Mouse (Mus musculus) MEL (cell line): Measurements from ENCODE around the gene Fndc3a.

Experiments used
- BHLHE40 ChIP-seq: IDR thresholded peaks from 2 replicates; pipeline ENCODE4 v1.6.1; 2012; ENCODE audit warnings: low read depth, mild to moderate bottlenecking, inconsistent platforms, low read length, improper control_type of control experiment, borderline replicate concordance
- CTCF ChIP-seq, 3 experiments: IDR thresholded peaks in 2 of 3; conservative IDR thresholded peaks in 1 of 3; 2 replicates each; pipeline ENCODE4 v1.5.1; 2011 to 2012; ENCODE audit warnings: low read length in 3 of 3, low read depth in 2 of 3, mild to moderate bottlenecking in 2 of 3, improper control_type of control experiment in 1 of 3, inconsistent platforms in 1 of 3, mixed read lengths in 1 of 3, moderate library complexity in 1 of 3; ENCODE audit not compliant: control insufficient read depth in 1 of 3, insufficient read depth in 1 of 3, poor library complexity in 1 of 3, severe bottlenecking in 1 of 3
- ELF1 ChIP-seq: IDR thresholded peaks from 2 replicates; pipeline ENCODE4 v1.6.1; 2014; ENCODE audit warnings: low read depth, mild to moderate bottlenecking, inconsistent platforms, low read length, improper control_type of control experiment, moderate library complexity
- JUND ChIP-seq: IDR thresholded peaks from 2 replicates; pipeline ENCODE4 v1.6.1; 2011; ENCODE audit warnings: low read depth, mild to moderate bottlenecking, improper control_type of control experiment, low read length
- MAX ChIP-seq: IDR thresholded peaks from 2 replicates; pipeline ENCODE4 v1.6.1; 2011; ENCODE audit warnings: low read length, improper control_type of control experiment
- MAZ ChIP-seq: IDR thresholded peaks from 2 replicates; pipeline ENCODE4 v1.6.1; 2012; ENCODE audit warnings: low read depth, mild to moderate bottlenecking, inconsistent platforms, low read length, improper control_type of control experiment
- NELFE ChIP-seq: IDR thresholded peaks from 2 replicates; pipeline ENCODE4 v1.6.1; 2011; ENCODE audit warnings: low read depth, low read length, improper control_type of control experiment
- NRF1 ChIP-seq: IDR thresholded peaks from 2 replicates; pipeline ENCODE4 v1.6.1; 2014; ENCODE audit warnings: low read depth, mild to moderate bottlenecking, inconsistent platforms, low read length, improper control_type of control experiment, moderate library complexity; ENCODE audit not compliant: poor library complexity, insufficient read depth, severe bottlenecking
- POLR2A ChIP-seq, 2 experiments: IDR thresholded peaks; 2 replicates each; pipeline ENCODE4 v1.6.1; 2011 to 2012; ENCODE audit warnings: low read length in 2 of 2, mild to moderate bottlenecking in 2 of 2, control low read depth in 1 of 2, improper control_type of control experiment in 1 of 2, low read depth in 1 of 2, moderate library complexity in 1 of 2; ENCODE audit not compliant: control insufficient read depth in 1 of 2, insufficient read depth in 1 of 2, poor library complexity in 1 of 2
- TAL1 ChIP-seq: IDR thresholded peaks from 2 replicates; pipeline ENCODE4 v1.6.1; 2012; ENCODE audit warnings: mild to moderate bottlenecking, inconsistent platforms, low read length, moderate library complexity, mixed read lengths
- TCF12 ChIP-seq: IDR thresholded peaks from 2 replicates; pipeline ENCODE4 v1.6.1; 2014; ENCODE audit warnings: low read depth, mild to moderate bottlenecking, inconsistent platforms, low read length, improper control_type of control experiment, moderate library complexity
- USF2 ChIP-seq, 2 experiments: IDR thresholded peaks; 2 replicates each; pipeline ENCODE4 v1.6.1; 2011 to 2012; ENCODE audit warnings: improper control_type of control experiment in 2 of 2, low read length in 2 of 2, borderline replicate concordance in 1 of 2, inconsistent platforms in 1 of 2, low read depth in 1 of 2, mild to moderate bottlenecking in 1 of 2; ENCODE audit not compliant: insufficient read depth in 1 of 2
- ZC3H11A ChIP-seq: IDR thresholded peaks from 2 replicates; pipeline ENCODE4 v1.6.1; 2012; ENCODE audit warnings: low read depth, mild to moderate bottlenecking, inconsistent platforms, low read length, improper control_type of control experiment
- ZNF384 ChIP-seq: IDR thresholded peaks from 2 replicates; pipeline ENCODE4 v1.6.1; 2012; ENCODE audit warnings: low read depth, mild to moderate bottlenecking, inconsistent platforms, low read length, improper control_type of control experiment

DNA sequence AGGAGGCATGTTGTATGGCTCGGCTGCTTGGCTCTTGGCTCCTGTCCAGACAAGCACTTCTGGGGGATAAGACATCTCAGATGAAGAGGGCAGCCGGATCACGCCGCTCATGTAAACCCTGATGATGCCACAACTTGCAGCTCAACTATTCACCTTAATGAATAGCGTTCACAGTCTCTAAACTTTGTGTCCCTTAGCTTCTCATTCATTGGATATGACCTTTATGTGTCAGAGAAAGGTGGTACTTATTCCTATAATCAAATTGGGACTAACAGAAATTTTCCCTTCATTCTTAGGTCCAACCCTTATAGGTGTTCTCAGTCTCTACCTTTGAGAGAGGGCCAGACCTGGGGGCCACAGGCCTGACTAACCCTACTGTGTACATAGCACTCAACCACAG, 218.1 kb downstream of the Fndc3a start, which contains the start of gene Gm9195:
- TF ChIP-seq POLR2A (IDR thresholded peaks at IDR 0.05; ENCODE audit: control insufficient read depth in 1 of 2, insufficient read depth in 1 of 2, low read depth in 1 of 2, low read length in 2 of 2, poor library complexity in 1 of 2) (no peak), ZNF384 (no peak), USF2 (IDR thresholded peaks at IDR 0.05; ENCODE audit: borderline replicate concordance in 1 of 2, insufficient read depth in 1 of 2, low read depth in 1 of 2, low read length in 2 of 2) (no peak), TAL1 (no peak), CTCF (IDR thresholded peaks at IDR 0.05 in 2 of 3, conservative IDR thresholded peaks at IDR 0.05 in 1 of 3; ENCODE audit: control insufficient read depth in 1 of 3, insufficient read depth in 1 of 3, low read depth in 2 of 3, low read length in 3 of 3, poor library complexity in 1 of 3, severe bottlenecking in 1 of 3) (no peak), ZC3H11A (no peak), MAZ (no peak), TCF12 (no peak), NELFE (no peak), BHLHE40 (no peak), NRF1 (no peak), ELF1 (no peak), MAX (no peak), JUND (no peak)
